Mouse (Mus musculus): Measurements from ENCODE around the gene Olfr104-ps.

GRCm38 (mm10) chr17:37310146-37310699 is 49.2 kb upstream of the Olfr104-ps start:
- no peak for TF ChIP-seq CTCF (conservative IDR thresholded peaks at IDR 0.05; ENCODE audit: low read length)
- TF ChIP-seq NANOG (IDR thresholded peaks at IDR 0.05; ENCODE audit: borderline replicate concordance, low read length) = no peak
- no peak for TF ChIP-seq POU5F1 (IDR thresholded peaks at IDR 0.05; ENCODE audit: borderline replicate concordance, low read length)
